Mouse (Mus musculus): ENCODE results near the gene Lyzl4. TPM values are rescaled to one million over a fixed set of nuclear protein-coding genes. Genes with fewer than 3 reads are reported as not detected.

The Lyzl4 gene
- 0.24 TPM in 1 of 2 replicates, not detected in the other for polyA plus RNA-seq (2015; fragmentation: Nextera tagmentation; extraction: Ambion mirVana)

GRCm38 (mm10) chr9:121642001-121642400 lies at the start of gene Lyzl4:
Gene Lyzl4, minus strand, starts transcription at chr9:121642096.
- peak within 1 kb of the TSS; percentile 87 for H3K4me2 ChIP-seq (replicated peaks)
- ATAC-seq: peak; percentile 55
- H3K4me1 ChIP-seq (replicated peaks): peaks cover 20% of the 10 kb centered on the region
- H3K9me3 ChIP-seq: no peaks in the 10 kb centered on the region
- peak within 1 kb of the TSS; percentile 52 for H3K4me3 ChIP-seq (replicated peaks)
- H3K9ac ChIP-seq (replicated peaks): peak within 1 kb of the TSS; percentile 63
- H3K27ac ChIP-seq: no peak within 1 kb of the TSS
- peaks cover 76% of the 10 kb centered on the region for H3K27me3 ChIP-seq
- under 1% methylated on average over 26 of the region's 26 CpGs for WGBS
- H3K36me3 ChIP-seq: no peaks in the 10 kb centered on the region

- 74% methylated on average over 7 of the region's 7 CpGs for WGBS
- peaks cover 68% of the 10 kb centered on the region for H3K36me3 ChIP-seq
These were observed 48.8 kb upstream of the Lyzl4 start for GRCm38 (mm10) chr9:121690734-121691133.

GRCm38 (mm10) chr9:121690200-121690651 lies 48.3 kb upstream of the Lyzl4 start:
- WGBS: 28% methylated on average over 15 of the region's 15 CpGs
- Histone ChIP-seq H3K27ac (peak overlapping the region; percentile 88), H3K36me3 (peaks cover 68% of the 10 kb centered on the region), H3K9me3 (no peaks in the 10 kb centered on the region), H3K4me2 (replicated peaks) (peak overlapping the region; percentile 48), H3K4me3 (replicated peaks) (peak overlapping the region; percentile 8; the same call in 1 of the 2 replicates), H3K27me3 (no peaks in the 10 kb centered on the region), H3K9ac (replicated peaks) (peak overlapping the region; percentile 24; the same call in 1 of the 2 replicates), H3K4me1 (replicated peaks) (peaks cover 29% of the 10 kb centered on the region)
- ATAC-seq: peak; percentile 93

More at GRCm38 (mm10) chr9:121690734-121691133, 48.8 kb upstream of the Lyzl4 start:
- Histone ChIP-seq H3K9me3 (no peaks in the 10 kb centered on the region), H3K4me1 (replicated peaks) (peaks cover 29% of the 10 kb centered on the region), H3K4me2 (replicated peaks) (peak overlapping the region; percentile 48), H3K27me3 (no peaks in the 10 kb centered on the region), H3K4me3 (replicated peaks) (no peak overlapping the region), H3K9ac (replicated peaks) (0 out of 2 replicates have a peak overlapping the region, but pooled peaks have one; percentile 0), H3K27ac (peak overlapping the region; percentile 88)
- ATAC-seq: peak; percentile 70

- no peak overlapping the region for H3K4me2 ChIP-seq (replicated peaks)
- H3K4me3 ChIP-seq (replicated peaks): no peak overlapping the region
- no peak for ATAC-seq
- H3K27ac ChIP-seq: no peak overlapping the region
- H3K27me3 ChIP-seq: no peaks in the 10 kb centered on the region
- WGBS: 82% methylated on average over 7 of the region's 7 CpGs
- H3K36me3 ChIP-seq: peaks cover 77% of the 10 kb centered on the region
- peaks cover 13% of the 10 kb centered on the region for H3K4me1 ChIP-seq (replicated peaks)
- H3K9ac ChIP-seq (replicated peaks): no peak overlapping the region
- no peaks in the 10 kb centered on the region for H3K9me3 ChIP-seq
These were observed 42.8 kb upstream of the Lyzl4 start for GRCm38 (mm10) chr9:121684702-121685101.

GRCm38 (mm10) chr9:121682037-121682680 lies 40.3 kb upstream of the Lyzl4 start:
- Histone ChIP-seq H3K27ac (no peak overlapping the region), H3K4me3 (replicated peaks) (no peak overlapping the region), H3K36me3 (peaks cover 55% of the 10 kb centered on the region), H3K9ac (replicated peaks) (0 out of 2 replicates have a peak overlapping the region, but pooled peaks have one; percentile 14), H3K9me3 (no peaks in the 10 kb centered on the region), H3K4me1 (replicated peaks) (0 out of 2 replicates have a peak, but pooled peaks cover 5% of the 10 kb centered on the region), H3K27me3 (no peaks in the 10 kb centered on the region), H3K4me2 (replicated peaks) (no peak overlapping the region)
- 82% methylated on average over 18 of the region's 18 CpGs for WGBS
- ATAC-seq: no peak

GRCm38 (mm10) chr9:121681191-121681590 lies 39.3 kb upstream of the Lyzl4 start:
- 0 out of 2 replicates have a peak, but pooled peaks cover 5% of the 10 kb centered on the region for H3K4me1 ChIP-seq (replicated peaks)
- no peak overlapping the region for H3K4me2 ChIP-seq (replicated peaks)
- H3K27ac ChIP-seq: no peak overlapping the region
- ATAC-seq: no peak
- H3K9me3 ChIP-seq: no peaks in the 10 kb centered on the region
- 86% methylated on average over 8 of the region's 8 CpGs for WGBS
- H3K36me3 ChIP-seq: peaks cover 49% of the 10 kb centered on the region
- no peak overlapping the region for H3K9ac ChIP-seq (replicated peaks)
- no peak overlapping the region for H3K4me3 ChIP-seq (replicated peaks)
- no peaks in the 10 kb centered on the region for H3K27me3 ChIP-seq

- no peak overlapping the region for H3K27ac ChIP-seq
- no peak overlapping the region for H3K4me2 ChIP-seq (replicated peaks)
- 24% methylated on average over 6 of the region's 6 CpGs for WGBS
- H3K9ac ChIP-seq (replicated peaks): no peak overlapping the region
- H3K9me3 ChIP-seq: no peaks in the 10 kb centered on the region
- peak; percentile 84 for ATAC-seq
- H3K4me3 ChIP-seq (replicated peaks): no peak overlapping the region
- 0 out of 2 replicates have a peak, but pooled peaks cover 5% of the 10 kb centered on the region for H3K4me1 ChIP-seq (replicated peaks)
- H3K27me3 ChIP-seq: no peaks in the 10 kb centered on the region
- peaks cover 34% of the 10 kb centered on the region for H3K36me3 ChIP-seq
These were observed 37.7 kb upstream of the Lyzl4 start for GRCm38 (mm10) chr9:121679549-121679948.

GRCm38 (mm10) chr9:121677476-121677875 lies 35.6 kb upstream of the Lyzl4 start:
- H3K36me3 ChIP-seq: peaks cover 14% of the 10 kb centered on the region
- H3K9me3 ChIP-seq: no peaks in the 10 kb centered on the region
- H3K9ac ChIP-seq (replicated peaks): no peak overlapping the region
- no peak overlapping the region for H3K4me3 ChIP-seq (replicated peaks)
- no peak overlapping the region for H3K27ac ChIP-seq
- H3K27me3 ChIP-seq: no peaks in the 10 kb centered on the region
- H3K4me2 ChIP-seq (replicated peaks): no peak overlapping the region
- WGBS: 76% methylated on average over 8 of the region's 8 CpGs
- ATAC-seq: no peak
- 0 out of 2 replicates have a peak, but pooled peaks cover 5% of the 10 kb centered on the region for H3K4me1 ChIP-seq (replicated peaks)

GRCm38 (mm10) chr9:121677069-121677468 lies 35.2 kb upstream of the Lyzl4 start:
- H3K4me1 ChIP-seq (replicated peaks): 0 out of 2 replicates have a peak, but pooled peaks cover 5% of the 10 kb centered on the region
- no peak overlapping the region for H3K27ac ChIP-seq
- no peak overlapping the region for H3K4me2 ChIP-seq (replicated peaks)
- no peak overlapping the region for H3K4me3 ChIP-seq (replicated peaks)
- H3K9me3 ChIP-seq: no peaks in the 10 kb centered on the region
- H3K27me3 ChIP-seq: no peaks in the 10 kb centered on the region
- H3K36me3 ChIP-seq: peaks cover 10% of the 10 kb centered on the region
- no peak overlapping the region for H3K9ac ChIP-seq (replicated peaks)
- 80% methylated on average over 4 of the region's 4 CpGs for WGBS
- ATAC-seq: no peak

GRCm38 (mm10) chr9:121675556-121675955 lies 33.7 kb upstream of the Lyzl4 start:
- H3K9me3 ChIP-seq: no peaks in the 10 kb centered on the region
- no peak for ATAC-seq
- whole genome bisulfite sequencing: 92% methylated on average over 2 of the region's 2 CpGs

GRCm38 (mm10) chr9:121675011-121675410 lies 33.1 kb upstream of the Lyzl4 start:
- Histone ChIP-seq H3K9ac (replicated peaks) (no peak overlapping the region), H3K27ac (no peak overlapping the region), H3K4me3 (replicated peaks) (no peak overlapping the region), H3K36me3 (no peaks in the 10 kb centered on the region), H3K4me2 (replicated peaks) (no peak overlapping the region), H3K9me3 (no peaks in the 10 kb centered on the region), H3K4me1 (replicated peaks) (peaks cover 11% of the 10 kb centered on the region), H3K27me3 (peaks cover 9% of the 10 kb centered on the region)
- ATAC-seq: no peak
- WGBS: 90% methylated on average over 9 of the region's 9 CpGs

More at GRCm38 (mm10) chr9:121675556-121675955, 33.7 kb upstream of the Lyzl4 start:
- no peak overlapping the region for H3K4me3 ChIP-seq (replicated peaks)
- H3K4me2 ChIP-seq (replicated peaks): no peak overlapping the region
- H3K27ac ChIP-seq: no peak overlapping the region
- H3K36me3 ChIP-seq: no peaks in the 10 kb centered on the region
- peaks cover 10% of the 10 kb centered on the region; the same call in 1 of the 2 replicates for H3K4me1 ChIP-seq (replicated peaks)
- no peak overlapping the region for H3K9ac ChIP-seq (replicated peaks)
- H3K27me3 ChIP-seq: peaks cover 4% of the 10 kb centered on the region; the same call in 1 of the 2 replicates

GRCm38 (mm10) chr9:121673716-121674115 lies 31.8 kb upstream of the Lyzl4 start:
- H3K27me3 ChIP-seq: peaks cover 19% of the 10 kb centered on the region
- no peak overlapping the region for H3K27ac ChIP-seq
- no peak overlapping the region for H3K4me3 ChIP-seq (replicated peaks)
- WGBS: 87% methylated on average over 5 of the region's 5 CpGs
- no peak for ATAC-seq
- H3K36me3 ChIP-seq: no peaks in the 10 kb centered on the region
- H3K9ac ChIP-seq (replicated peaks): no peak overlapping the region
- H3K4me1 ChIP-seq (replicated peaks): peaks cover 19% of the 10 kb centered on the region
- no peaks in the 10 kb centered on the region for H3K9me3 ChIP-seq
- no peak overlapping the region for H3K4me2 ChIP-seq (replicated peaks)
